Mouse (Mus musculus): Measurements from ENCODE around the gene Fkbp1b. TPM values are rescaled to one million over a fixed set of nuclear protein-coding genes. Genes with fewer than 3 reads are reported as not detected.

Fkbp1b gene
- polyA plus RNA-seq, 1 experiment from 2014 or later, result 20.6 TPM

DNA sequence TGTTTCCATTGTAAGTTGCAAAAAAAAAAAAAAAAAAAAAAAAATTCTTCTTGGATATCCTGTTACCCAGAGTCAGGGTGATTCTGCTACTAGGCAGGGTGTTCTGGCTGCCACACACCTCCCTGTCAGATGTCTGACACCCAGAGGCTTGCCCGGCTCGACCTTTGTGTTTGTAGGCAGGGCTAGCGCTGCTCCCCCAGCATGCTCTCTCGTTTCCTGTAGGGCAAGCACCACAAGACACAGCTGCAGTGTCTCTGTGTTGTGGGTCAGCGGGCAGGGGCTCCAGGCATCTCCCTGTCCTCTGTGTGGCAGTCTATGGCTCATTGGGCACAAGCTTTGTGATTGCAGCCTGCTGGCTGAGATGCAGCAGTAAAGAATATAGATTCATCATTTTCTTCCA is 57.8 kb downstream of the Fkbp1b start:
- H3K9me3 ChIP-seq (ENCODE audit: control insufficient read depth), result no peaks in the 10 kb centered on the region
- no peak overlapping the region for H3K4me3 ChIP-seq (ENCODE audit: low read depth, low read length)
- H3K27ac ChIP-seq (ENCODE audit: low read depth, low read length), result no peak overlapping the region
- H3K36me3 ChIP-seq (ENCODE audit: control insufficient read depth, insufficient read depth), result no peaks in the 10 kb centered on the region
- WGBS, result 47% methylated on average over 5 of the region's 5 CpGs
- H3K27me3 ChIP-seq (replicated peaks; ENCODE audit: control insufficient read depth, insufficient read depth, low read length), result no peaks in the 10 kb centered on the region
- no peak overlapping the region for H3K4me2 ChIP-seq (replicated peaks; ENCODE audit: low read depth)
- no peak for TF ChIP-seq CTCF (IDR thresholded peaks at IDR 0.05; ENCODE audit: low read depth)
- H3K4me1 ChIP-seq (replicated peaks; ENCODE audit: control insufficient read depth, insufficient read depth, low read length), result no peaks in the 10 kb centered on the region
- ATAC-seq, result no peak
- no peak overlapping the region for H3K9ac ChIP-seq (ENCODE audit: low read depth, low read length)

Other genes starting within 250 kb of the Fkbp1b start
- 26.1 and 27.1 TPM in 2 replicates for gene Itsn2, start 249.0 kb downstream of the Fkbp1b start, polyA plus RNA-seq (2015; fragmentation: Nextera tagmentation; extraction: Ambion mirVana)
- gene Gm3625, start 248.7 kb downstream of the Fkbp1b start, polyA plus RNA-seq (2015; fragmentation: Nextera tagmentation; extraction: Ambion mirVana), result not detected in 2 replicates
- gene Fam228a, start 103.2 kb downstream of the Fkbp1b start, polyA plus RNA-seq (2015; fragmentation: Nextera tagmentation; extraction: Ambion mirVana), result 0.07 TPM in 1 of 2 replicates, not detected in the other
- gene Pfn4, start 72.6 kb downstream of the Fkbp1b start, polyA plus RNA-seq (2015; fragmentation: Nextera tagmentation; extraction: Ambion mirVana), result 0.97 and 1.0 TPM in 2 replicates
- 0.67 and 1.0 TPM in 2 replicates for gene Fam228b, start 72.3 kb downstream of the Fkbp1b start, polyA plus RNA-seq (2015; fragmentation: Nextera tagmentation; extraction: Ambion mirVana)
- gene Sf3b6, start 24.0 kb downstream of the Fkbp1b start, polyA plus RNA-seq (2015; fragmentation: Nextera tagmentation; extraction: Ambion mirVana), result 367 and 375 TPM in 2 replicates
- gene Wdcp, start 1.7 kb upstream of the Fkbp1b start, polyA plus RNA-seq (2015; fragmentation: Nextera tagmentation; extraction: Ambion mirVana), result 7.3 and 8.7 TPM in 2 replicates
- 0.55 and 0.61 TPM in 2 replicates for gene Mfsd2b, start 32.8 kb upstream of the Fkbp1b start, polyA plus RNA-seq (2015; fragmentation: Nextera tagmentation; extraction: Ambion mirVana)
- gene Ubxn2a, start 66.1 kb upstream of the Fkbp1b start, polyA plus RNA-seq (2015; fragmentation: Nextera tagmentation; extraction: Ambion mirVana), result 45.0 and 49.3 TPM in 2 replicates
- gene Atad2b, start 75.8 kb upstream of the Fkbp1b start, polyA plus RNA-seq (2015; fragmentation: Nextera tagmentation; extraction: Ambion mirVana), result 5.5 and 7.6 TPM in 2 replicates